Mouse (Mus musculus) megakaryocyte-erythroid progenitor cell, adult 5 weeks (primary cell): ENCODE measurements around the gene Xbp1. TPM values are rescaled to one million over a fixed set of nuclear protein-coding genes. Genes with fewer than 3 reads are reported as not detected.

Experiments
- polyA plus RNA-seq: library from polyadenylated mRNA; stranded (reverse); fragments of >175 nt; gene quantifications from 2 replicates; pipeline ENCODE4 v1.2.3, GENCODE M21; 2012

The Xbp1 gene
- 73.2 and 89.8 TPM in 2 replicates for polyA plus RNA-seq

GRCm38 (mm10) chr11:5520412-5521265 is at the start of gene Xbp1:
Xbp1 (plus strand) TSS chr11:5520659.

DNA sequence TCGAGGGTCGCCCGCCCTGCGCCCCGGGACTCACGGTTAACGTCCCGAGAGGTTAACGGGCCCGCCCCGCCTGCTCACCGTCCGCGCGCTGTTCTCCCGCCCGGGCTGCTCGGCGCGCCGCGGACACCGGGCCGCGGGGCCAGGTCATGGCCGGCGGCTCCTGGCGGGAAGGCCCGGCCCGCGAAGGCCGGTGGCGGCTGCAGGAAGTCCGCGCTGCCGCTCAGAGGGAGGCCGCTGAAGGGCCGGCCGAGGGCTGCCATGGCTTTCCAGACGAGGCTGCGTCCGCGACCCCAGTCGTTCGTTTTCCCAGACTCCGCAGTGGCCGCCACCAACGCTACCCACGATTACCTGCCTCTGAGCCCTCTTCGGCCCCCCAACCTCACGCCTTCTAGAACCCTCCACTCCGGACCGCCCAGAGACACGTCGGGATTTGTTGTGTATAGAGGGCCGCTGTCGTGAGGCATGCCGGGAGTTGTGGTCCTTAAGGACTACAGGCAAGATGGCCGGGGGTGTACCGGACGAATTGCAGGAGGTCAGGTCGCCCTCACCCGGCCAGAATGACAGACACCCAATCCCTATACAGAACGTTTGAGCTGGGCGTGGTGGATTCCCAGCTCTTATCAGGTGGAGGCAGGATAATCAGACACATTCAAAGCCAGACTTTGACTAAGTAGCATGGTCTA is 21.5 kb downstream of the Xbp1 start, which contains the start of gene Ccdc117:
Gene Ccdc117 (minus strand): TSS at position 389 of the 683 bp plus-strand sequence.

GRCm38 (mm10) chr11:5569474-5569873 is 49.0 kb downstream of the Xbp1 start, which contains the start of gene Ankrd36:
Ankrd36 (plus strand) TSS chr11:5569684.

Other genes with a start within 250 kb of the Xbp1 start
- gene Znrf3, start 75.8 kb upstream of the Xbp1 start, polyA plus RNA-seq: 2.3 and 3.7 TPM in 2 replicates
- 8.1 and 9.3 TPM in 2 replicates for gene Ccdc117, start 21.5 kb downstream of the Xbp1 start, polyA plus RNA-seq
- gene Ankrd36, start 49.0 kb downstream of the Xbp1 start, polyA plus RNA-seq: 0.04 TPM in 1 of 2 replicates, not detected in the other
- gene Mrps24, start 195.0 kb downstream of the Xbp1 start, polyA plus RNA-seq: 159 and 167 TPM in 2 replicates
- gene Urgcp, start 241.7 kb downstream of the Xbp1 start, polyA plus RNA-seq: 9.0 and 10.1 TPM in 2 replicates